8 mouse cellular contexts compared by ENCODE assay signal in the genomic region with DNA sequence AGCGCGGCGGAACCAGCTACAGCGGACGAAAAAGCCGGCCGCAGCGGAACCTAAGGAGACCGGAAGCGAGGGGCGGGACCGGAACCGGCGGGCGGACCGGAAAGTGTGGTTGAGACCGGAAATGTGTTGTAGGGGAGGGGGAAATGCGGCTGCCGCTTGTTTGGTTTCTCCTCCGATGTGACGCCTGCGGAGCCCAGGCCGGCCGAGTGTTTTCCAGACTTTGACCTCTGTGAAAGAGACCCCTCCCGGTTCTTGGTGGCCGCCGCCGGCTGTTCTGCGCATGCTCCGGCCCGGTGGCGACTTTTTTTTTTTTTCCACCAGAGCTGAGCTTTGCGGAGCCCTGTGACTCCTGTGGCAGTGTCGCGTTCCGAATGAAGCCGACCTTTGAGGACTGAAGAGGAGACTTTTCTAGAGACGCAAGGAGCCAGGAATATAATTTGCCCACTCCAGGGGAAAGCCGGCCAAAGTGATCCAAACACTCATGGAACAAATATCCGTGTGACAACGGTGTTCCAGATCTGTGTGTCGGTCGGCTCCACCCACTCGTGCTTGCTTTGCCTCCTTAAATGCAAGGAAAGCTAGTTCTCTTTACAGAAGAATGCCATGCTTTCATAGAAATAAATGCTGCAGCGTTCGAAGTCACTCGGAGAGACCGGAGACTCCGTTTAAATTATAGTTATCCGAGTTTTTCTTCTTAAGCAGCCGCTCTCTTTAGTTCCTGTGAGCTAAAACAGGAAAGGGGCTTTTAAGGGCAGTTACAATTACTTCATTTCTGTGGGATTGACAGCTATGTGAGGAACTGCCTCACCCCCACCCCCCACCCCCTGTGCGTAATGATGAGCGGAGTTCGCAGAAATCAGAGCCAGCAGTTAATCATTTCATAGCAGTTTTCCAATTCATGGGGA. TPM values are rescaled to one million over a fixed set of nuclear protein-coding genes. Genes with fewer than 3 reads are reported as not detected.
A peak's percentile ranks its signal among the peaks of the same experiment; 100 is the strongest.
DNase-seq lines count a peak whose midpoint lies in the region; ATAC-seq lines count a peak whose summit lies in the region.

A gene (minus strand): TSS at position 67 of the 905 bp plus-strand sequence.

- no peaks in the 10 kb centered on the region for H3K79me2 ChIP-seq in macrophage (ENCODE audit: inconsistent target)

- H3K27ac ChIP-seq in hindbrain, embryonic 16.5 days (ENCODE audit: low read depth, low read length), result peak within 1 kb of the TSS; percentile 85
- H3K27ac ChIP-seq in macrophage, result peak within 1 kb of the TSS; percentile 90

- peak; percentile 91 for DNase-seq in T-cell, adult 2 months (ENCODE audit: low spot score)
- DNase-seq in cerebellum, postnatal 36 days, result peak; percentile 92 to 93
- DNase-seq in gastrocnemius, adult 18-20 months (ENCODE audit: low spot score), result peak; percentile 93
- DNase-seq in left cerebral cortex, adult 18-20 months (ENCODE audit: low spot score in 2 of 2), result peak; percentile 93
- DNase-seq in right cerebral cortex, adult 18-20 months, result peak; percentile 94
- peak; percentile 75 for DNase-seq in urinary bladder, postnatal 10 days (ENCODE audit: low spot score)

- no peaks in the 10 kb centered on the region for H3K36me3 ChIP-seq in hindbrain, embryonic 16.5 days (ENCODE audit: control insufficient read depth, insufficient read depth, low read length)
- H3K36me3 ChIP-seq in macrophage (ENCODE audit: inconsistent target), result no peaks in the 10 kb centered on the region

- under 1% methylated on average over 48 of the region's 54 CpGs for WGBS in hindbrain, embryonic 16.5 days
- WGBS in macrophage (ENCODE audit: missing documents), result 1% methylated on average over 54 of the region's 54 CpGs

- peaks cover 14% of the 10 kb centered on the region for H3K4me1 ChIP-seq in hindbrain, embryonic 16.5 days (ENCODE audit: control insufficient read depth, insufficient read depth, low read depth, low read length)

- no peaks in the 10 kb centered on the region for H3K27me3 ChIP-seq in hindbrain, embryonic 16.5 days (replicated peaks; ENCODE audit: control insufficient read depth, insufficient read depth, low read length)

- H3K9ac ChIP-seq in hindbrain, embryonic 16.5 days (ENCODE audit: low read depth, low read length), result peak within 1 kb of the TSS; percentile 90

- peak within 1 kb of the TSS; percentile 93 for H3K4me3 ChIP-seq in hindbrain, embryonic 16.5 days (ENCODE audit: low read length)
- peak within 1 kb of the TSS; percentile 67 for H3K4me3 ChIP-seq in macrophage (ENCODE audit: inconsistent target)

- peak; percentile 98 for ATAC-seq in hindbrain, embryonic 16.5 days

- peak within 1 kb of the TSS; percentile 93 for H3K4me2 ChIP-seq in hindbrain, embryonic 16.5 days (ENCODE audit: low read length)

- no peaks in the 10 kb centered on the region for H3K9me3 ChIP-seq in hindbrain, embryonic 16.5 days (ENCODE audit: control insufficient read depth, low read length)

RNA-seq across cellular contexts. Expression of the gene that starts here (rescaled TPM):
- 10 to 100 TPM; 21.7 to 25.3 TPM for total RNA-seq in gastrocnemius, adult 18-20 months (2021)
- 57.2 and 60.6 TPM in 2 replicates for polyA plus RNA-seq in hindbrain, embryonic 16.5 days (2015; fragmentation: Nextera tagmentation; extraction: Ambion mirVana)
- total RNA-seq in left cerebral cortex, adult 18-20 months (2021), result 10 to 100 TPM; 53.9 to 54.6 TPM
- 10 to 100 TPM; 12.9 to 72.3 (median 38.3) TPM for total RNA-seq in macrophage (2018; cell fraction: chromatin; rRNA removed)
- 10 to 100 TPM in 20 of 26 experiments, 1 to 10 TPM in 6; 8.4 to 14.7 (median 11.7) TPM for total RNA-seq in macrophage (2018; cell fraction: cytosol; rRNA removed)
- total RNA-seq in macrophage (2018; cell fraction: nucleus; rRNA removed), result 10 to 100 TPM; 17.4 to 59.8 (median 28.5) TPM
- polyA plus RNA-seq in macrophage (2018), result 12.0 to 18.8 TPM (median 18.2 TPM) in 3 replicates

Comparison
In these comparisons a context has a peak if more than half of its experiments do, and no peak if none do; other contexts are left out.
1. Peak in every context shown above with its lines: DNase-seq, ATAC-seq, H3K4me3 ChIP-seq and H3K27ac ChIP-seq.